Mouse (Mus musculus): ENCODE results near the gene Snrpb. TPM values are rescaled to one million over a fixed set of nuclear protein-coding genes. Genes with fewer than 3 reads are reported as not detected.

Gene Snrpb
- polyA plus RNA-seq, 1 experiment from 2014 or later = 429 TPM

GRCm38 (mm10) chr2:130155171-130155570 is 24.0 kb downstream of the Snrpb start:
- no peak overlapping the region for H3K27ac ChIP-seq (ENCODE audit: low read length)
- TF ChIP-seq CTCF (IDR thresholded peaks at IDR 0.05) (no peak), EP300 (IDR thresholded peaks at IDR 0.05) (no peak)
- H3K27me3 ChIP-seq (replicated peaks; ENCODE audit: insufficient read depth, low read length) = no peaks in the 10 kb centered on the region
- WGBS = 77% methylated on average over 3 of the region's 3 CpGs
- ATAC-seq = no peak
- H3K9me3 ChIP-seq (ENCODE audit: low read length) = no peaks in the 10 kb centered on the region
- H3K4me1 ChIP-seq (ENCODE audit: insufficient read depth, low read depth, low read length) = no peaks in the 10 kb centered on the region
- H3K36me3 ChIP-seq (ENCODE audit: insufficient read depth, low read length) = no peaks in the 10 kb centered on the region
- DNase-seq (ENCODE audit: low spot score) = no peak
- no peak overlapping the region for H3K9ac ChIP-seq (replicated peaks; ENCODE audit: low read depth)
- no peak overlapping the region for H3K4me3 ChIP-seq (ENCODE audit: low read depth, low read length)
- H3K4me2 ChIP-seq (replicated peaks; ENCODE audit: low read depth, low read length) = no peak overlapping the region

DNA sequence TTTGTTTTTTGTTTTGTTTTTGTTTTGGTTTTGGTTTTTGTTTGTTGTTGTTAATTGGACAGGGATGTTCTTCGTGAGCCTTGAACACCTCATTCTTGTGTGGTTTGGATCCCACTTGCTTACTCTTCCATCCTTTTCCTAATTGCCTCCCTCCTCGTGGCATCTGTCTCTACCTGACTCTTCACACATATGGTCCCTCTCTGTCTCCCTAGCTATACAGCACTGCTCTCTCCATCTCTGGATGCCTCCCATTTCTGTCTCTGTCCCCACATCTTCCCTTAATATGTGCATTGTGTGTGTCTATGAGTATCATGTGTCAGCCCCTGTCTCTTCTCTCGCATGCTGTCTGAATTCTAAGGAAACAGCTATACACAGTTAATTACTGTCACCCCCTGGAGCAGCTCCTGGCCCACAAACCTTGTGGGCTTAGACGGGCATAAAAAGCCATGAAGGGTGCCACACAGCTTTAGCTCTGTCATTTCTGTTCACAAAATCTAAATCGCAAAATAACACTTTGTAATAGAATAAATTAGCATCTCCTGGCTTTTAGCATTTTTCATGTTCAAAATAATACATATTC is 33.0 kb downstream of the Snrpb start:
- Histone ChIP-seq H3K9ac (replicated peaks; ENCODE audit: low read depth) (no peak overlapping the region), H3K27me3 (replicated peaks; ENCODE audit: insufficient read depth, low read length) (no peaks in the 10 kb centered on the region), H3K9me3 (ENCODE audit: low read length) (no peaks in the 10 kb centered on the region), H3K27ac (ENCODE audit: low read length) (no peak overlapping the region), H3K36me3 (ENCODE audit: insufficient read depth, low read length) (no peaks in the 10 kb centered on the region), H3K4me3 (ENCODE audit: low read depth, low read length) (no peak overlapping the region), H3K4me1 (ENCODE audit: insufficient read depth, low read depth, low read length) (no peaks in the 10 kb centered on the region), H3K4me2 (replicated peaks; ENCODE audit: low read depth, low read length) (no peak overlapping the region)
- no peak for ATAC-seq
- DNase-seq (ENCODE audit: low spot score) = no peak
- TF ChIP-seq CTCF (IDR thresholded peaks at IDR 0.05) (no peak), EP300 (IDR thresholded peaks at IDR 0.05) (no peak)
- WGBS = 69% methylated on average over 5 of the region's 5 CpGs

DNA sequence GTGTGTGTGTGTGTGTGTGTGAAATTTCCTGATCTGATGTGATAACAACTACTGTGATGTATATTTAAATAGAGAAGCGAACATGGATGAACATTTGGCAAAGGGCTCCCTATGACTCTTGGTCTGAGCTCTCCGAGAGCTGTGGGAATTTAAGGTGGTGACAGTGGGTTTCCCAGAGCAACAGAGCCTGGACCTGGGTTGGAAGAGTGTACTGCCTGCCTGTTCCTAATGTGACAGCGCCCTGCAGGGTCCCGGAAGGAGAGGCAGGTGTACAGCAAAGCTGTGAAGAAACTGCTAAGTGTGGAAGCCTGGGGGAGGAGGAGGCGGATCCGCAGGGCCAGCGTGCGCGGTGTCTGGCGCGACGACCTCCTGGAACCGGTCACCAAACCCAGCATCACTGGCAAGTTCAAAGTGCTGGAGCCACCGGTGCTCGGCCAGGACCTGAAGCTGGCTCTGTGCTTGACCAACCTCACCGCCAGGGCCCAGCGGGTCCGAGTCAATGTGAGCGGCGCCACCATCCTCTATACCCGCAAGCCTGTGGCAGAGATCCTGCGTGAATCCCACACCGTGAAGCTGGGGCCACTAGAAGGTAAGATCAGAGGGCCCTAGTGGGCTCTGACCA is 34.4 kb downstream of the Snrpb start:
- ATAC-seq (no peak), DNase-seq (ENCODE audit: low spot score) (no peak)
- Histone ChIP-seq H3K9me3 (ENCODE audit: low read length) (no peaks in the 10 kb centered on the region), H3K27me3 (replicated peaks; ENCODE audit: insufficient read depth, low read length) (no peaks in the 10 kb centered on the region), H3K4me1 (ENCODE audit: insufficient read depth, low read depth, low read length) (no peaks in the 10 kb centered on the region), H3K4me2 (replicated peaks; ENCODE audit: low read depth, low read length) (no peak overlapping the region), H3K36me3 (ENCODE audit: insufficient read depth, low read length) (no peaks in the 10 kb centered on the region), H3K9ac (replicated peaks; ENCODE audit: low read depth) (no peak overlapping the region), H3K27ac (ENCODE audit: low read length) (no peak overlapping the region), H3K4me3 (ENCODE audit: low read depth, low read length) (no peak overlapping the region)
- TF ChIP-seq CTCF (IDR thresholded peaks at IDR 0.05) = no peak
- no peak for TF ChIP-seq EP300 (IDR thresholded peaks at IDR 0.05)
- 70% methylated on average over 20 of the region's 23 CpGs for WGBS

DNA sequence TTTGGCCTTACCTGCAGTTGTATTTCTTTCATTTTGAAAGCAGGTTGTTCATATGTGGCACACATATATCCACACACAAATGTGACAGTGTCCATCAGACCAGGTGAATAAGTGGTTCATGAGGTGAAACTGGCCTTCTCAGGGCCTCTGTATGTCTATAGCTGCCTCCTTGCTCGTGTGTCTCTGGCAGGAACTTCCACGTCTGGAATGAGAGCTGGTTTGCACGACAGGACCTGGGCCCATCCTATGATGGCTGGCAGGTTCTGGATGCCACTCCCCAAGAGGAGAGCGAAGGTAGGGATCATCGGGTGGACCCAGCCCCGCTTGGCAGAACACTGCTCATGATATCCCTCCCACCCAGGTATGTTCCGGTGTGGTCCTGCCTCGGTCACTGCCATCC is 36.2 kb downstream of the Snrpb start:
- Histone ChIP-seq H3K36me3 (ENCODE audit: insufficient read depth, low read length) (no peaks in the 10 kb centered on the region), H3K4me3 (ENCODE audit: low read depth, low read length) (no peak overlapping the region), H3K27ac (ENCODE audit: low read length) (no peak overlapping the region), H3K9me3 (ENCODE audit: low read length) (no peaks in the 10 kb centered on the region), H3K4me2 (replicated peaks; ENCODE audit: low read depth, low read length) (no peak overlapping the region), H3K4me1 (ENCODE audit: insufficient read depth, low read depth, low read length) (no peaks in the 10 kb centered on the region), H3K27me3 (replicated peaks; ENCODE audit: insufficient read depth, low read length) (no peaks in the 10 kb centered on the region), H3K9ac (replicated peaks; ENCODE audit: low read depth) (no peak overlapping the region)
- WGBS = 88% methylated on average over 8 of the region's 8 CpGs
- TF ChIP-seq CTCF (IDR thresholded peaks at IDR 0.05) = no peak
- no peak for TF ChIP-seq EP300 (IDR thresholded peaks at IDR 0.05)
- DNase-seq (ENCODE audit: low spot score) (no peak), ATAC-seq (no peak)

- Histone ChIP-seq H3K9ac (replicated peaks; ENCODE audit: low read depth) (no peak overlapping the region), H3K36me3 (ENCODE audit: insufficient read depth, low read length) (no peaks in the 10 kb centered on the region), H3K4me2 (replicated peaks; ENCODE audit: low read depth, low read length) (no peak overlapping the region), H3K27me3 (replicated peaks; ENCODE audit: insufficient read depth, low read length) (no peaks in the 10 kb centered on the region), H3K4me1 (ENCODE audit: insufficient read depth, low read depth, low read length) (no peaks in the 10 kb centered on the region), H3K27ac (ENCODE audit: low read length) (no peak overlapping the region), H3K4me3 (ENCODE audit: low read depth, low read length) (no peak overlapping the region), H3K9me3 (ENCODE audit: low read length) (no peaks in the 10 kb centered on the region)
- TF ChIP-seq CTCF (IDR thresholded peaks at IDR 0.05) (no peak), EP300 (IDR thresholded peaks at IDR 0.05) (no peak)
- WGBS = 14% methylated on average over 1 of the region's 1 CpGs
- DNase-seq (ENCODE audit: low spot score) (no peak), ATAC-seq (no peak)
Measured at GRCm38 (mm10) chr2:130129687-130130086, 49.5 kb downstream of the Snrpb start.

DNA sequence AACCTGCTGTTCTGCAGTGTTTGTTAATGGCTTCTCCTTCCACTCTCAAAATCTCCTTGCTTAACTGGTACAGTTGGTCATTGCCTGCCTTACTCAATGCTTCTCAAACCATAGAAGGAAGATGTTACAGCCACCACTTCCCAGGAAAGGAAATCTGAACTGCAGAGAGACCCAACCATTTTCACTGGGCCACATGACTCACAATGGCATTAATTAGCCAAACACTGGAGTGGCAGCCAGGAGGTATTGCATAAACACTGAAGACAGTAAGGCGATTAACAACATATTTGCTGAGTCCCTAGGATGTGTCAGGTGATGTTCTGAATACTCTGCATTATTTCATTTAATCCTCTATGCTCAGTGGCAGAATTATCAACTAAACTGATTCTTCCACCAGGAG is 53.1 kb downstream of the Snrpb start:
- DNase-seq (ENCODE audit: low spot score) = no peak
- Histone ChIP-seq H3K4me1 (ENCODE audit: insufficient read depth, low read depth, low read length) (no peaks in the 10 kb centered on the region), H3K4me3 (ENCODE audit: low read depth, low read length) (no peak overlapping the region), H3K9ac (replicated peaks; ENCODE audit: low read depth) (no peak overlapping the region), H3K27me3 (replicated peaks; ENCODE audit: insufficient read depth, low read length) (no peaks in the 10 kb centered on the region), H3K9me3 (ENCODE audit: low read length) (no peaks in the 10 kb centered on the region), H3K36me3 (ENCODE audit: insufficient read depth, low read length) (no peaks in the 10 kb centered on the region), H3K27ac (ENCODE audit: low read length) (no peak overlapping the region), H3K4me2 (replicated peaks; ENCODE audit: low read depth, low read length) (no peak overlapping the region)
- TF ChIP-seq EP300 (IDR thresholded peaks at IDR 0.05) = no peak
- TF ChIP-seq CTCF (IDR thresholded peaks at IDR 0.05) = no peak
- 32% methylated on average over 1 of the region's 1 CpGs for WGBS
- ATAC-seq = no peak
